Mouse (Mus musculus): ENCODE results near the gene Ttyh3. TPM values are rescaled to one million over a fixed set of nuclear protein-coding genes. Genes with fewer than 3 reads are reported as not detected.

Gene Ttyh3
- polyA plus RNA-seq, 1 experiment from 2014 or later = 34.1 TPM

GRCm38 (mm10) chr5:140672115-140672514 is 23.3 kb upstream of the Ttyh3 start:
- H3K4me3 ChIP-seq = no peak overlapping the region
- WGBS = 80% methylated on average over 6 of the region's 6 CpGs
- H3K27me3 ChIP-seq = no peaks in the 10 kb centered on the region
- H3K27ac ChIP-seq = no peak overlapping the region
- peaks cover 80% of the 10 kb centered on the region for H3K36me3 ChIP-seq
- H3K9ac ChIP-seq = no peak overlapping the region
- no peaks in the 10 kb centered on the region for H3K9me3 ChIP-seq
- H3K4me2 ChIP-seq = no peak overlapping the region
- H3K4me1 ChIP-seq = 0 out of 2 replicates have a peak, but pooled peaks cover 8% of the 10 kb centered on the region
- ATAC-seq (ENCODE audit: insufficient number of reproducible peaks, low FRiP score, low TSS enrichment, low read depth) = no peak

GRCm38 (mm10) chr5:140663621-140664180 is 14.9 kb upstream of the Ttyh3 start:
- H3K9ac ChIP-seq = no peak overlapping the region

DNA sequence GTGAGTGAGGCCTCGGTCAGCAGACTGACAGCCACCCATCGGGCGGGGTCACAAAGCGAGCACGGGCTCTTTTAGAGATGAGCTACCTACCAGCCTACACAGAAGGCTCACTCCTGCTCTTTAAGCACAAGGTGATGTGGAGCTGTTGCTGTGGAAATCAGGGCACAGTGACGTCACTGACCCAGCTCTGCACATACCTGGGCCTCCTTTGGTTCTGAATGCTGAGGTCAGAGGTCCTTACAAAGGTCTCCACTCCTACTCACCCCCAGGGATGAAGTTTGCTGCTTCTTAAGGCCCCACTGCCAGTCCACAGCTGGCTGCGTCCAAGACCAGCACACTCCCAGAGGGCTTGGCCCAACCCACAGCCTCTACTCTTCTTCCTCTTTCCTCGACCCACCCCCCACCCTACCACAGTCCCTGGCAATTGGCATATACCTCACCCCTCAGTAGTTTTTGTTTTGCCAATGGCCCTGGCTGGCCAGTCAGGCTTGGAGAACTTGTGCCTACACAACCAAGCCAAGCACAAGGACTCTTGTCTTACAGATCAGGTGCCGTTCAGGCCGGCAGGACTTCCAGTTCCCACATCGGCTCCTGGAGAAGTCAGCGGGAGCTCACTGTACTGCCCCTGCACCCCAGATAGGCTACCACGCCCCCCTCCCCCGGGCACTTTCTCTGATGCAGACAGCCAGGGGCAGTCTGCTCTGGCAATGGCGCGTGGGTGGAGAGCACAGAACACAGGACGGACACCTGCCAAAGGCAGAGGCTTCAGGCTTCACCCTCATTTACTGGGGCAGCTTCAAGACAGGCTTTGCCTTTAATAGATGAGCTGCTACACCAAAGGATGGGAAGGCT is 14.1 kb upstream of the Ttyh3 start:
- Histone ChIP-seq H3K4me1 (peaks cover 42% of the 10 kb centered on the region), H3K27ac (no peak overlapping the region), H3K4me3 (no peak overlapping the region), H3K36me3 (peaks cover 26% of the 10 kb centered on the region), H3K9me3 (no peaks in the 10 kb centered on the region), H3K9ac (no peak overlapping the region), H3K27me3 (no peaks in the 10 kb centered on the region), H3K4me2 (no peak overlapping the region)
- WGBS = 66% methylated on average over 17 of the region's 17 CpGs
- ATAC-seq (ENCODE audit: insufficient number of reproducible peaks, low FRiP score, low TSS enrichment, low read depth) = no peak

More at GRCm38 (mm10) chr5:140663621-140664180, 14.9 kb upstream of the Ttyh3 start:
- no peaks in the 10 kb centered on the region for H3K27me3 ChIP-seq
- no peak; the same call in 1 of the 2 replicates for ATAC-seq (ENCODE audit: insufficient number of reproducible peaks, low FRiP score, low TSS enrichment, low read depth)
- H3K9me3 ChIP-seq = no peaks in the 10 kb centered on the region
- H3K4me2 ChIP-seq = 0 out of 2 replicates have a peak overlapping the region, but pooled peaks have one; percentile 2
- no peak overlapping the region for H3K27ac ChIP-seq
- peaks cover 32% of the 10 kb centered on the region for H3K36me3 ChIP-seq
- H3K4me3 ChIP-seq = no peak overlapping the region
- H3K4me1 ChIP-seq = peaks cover 42% of the 10 kb centered on the region
- WGBS = 28% methylated on average over 7 of the region's 7 CpGs

DNA sequence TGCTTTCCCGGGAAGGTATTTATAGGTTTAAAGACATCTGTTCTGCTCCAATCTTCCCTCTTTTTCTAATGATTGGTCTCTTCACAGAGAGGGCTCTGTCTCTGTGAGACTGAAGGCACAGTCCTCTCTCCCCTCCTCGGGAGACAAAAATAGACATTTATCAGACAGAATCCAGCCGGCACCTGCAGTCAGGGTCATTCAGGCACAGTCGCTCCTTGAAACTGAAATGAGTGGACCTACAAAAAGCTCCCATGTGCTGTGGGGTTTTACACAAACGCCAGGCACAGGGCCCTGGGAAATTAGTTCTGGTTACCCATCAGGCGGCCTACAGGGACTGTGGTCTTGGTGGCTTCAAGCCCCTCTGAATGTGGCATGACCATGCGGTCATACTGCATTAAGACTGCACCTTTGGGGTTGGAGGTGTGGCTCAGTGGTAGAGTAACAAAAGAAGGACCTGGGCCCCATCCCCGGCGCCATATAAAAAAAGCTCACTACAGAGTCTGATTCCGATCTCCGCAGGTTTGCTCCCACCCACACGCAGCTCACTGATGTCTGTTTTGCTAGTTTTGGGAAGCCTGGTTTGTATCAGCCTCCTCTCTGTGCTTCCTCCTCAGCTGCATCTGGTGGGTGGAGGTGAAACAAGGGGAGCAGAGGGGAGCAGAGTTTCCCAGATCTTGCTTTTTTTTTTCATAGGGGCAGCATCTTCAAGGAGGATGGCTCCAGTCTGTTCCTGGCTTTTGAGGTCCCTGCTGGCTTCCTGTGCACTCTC is 13.2 kb upstream of the Ttyh3 start:
- no peak overlapping the region for H3K9ac ChIP-seq
- no peak overlapping the region for H3K4me2 ChIP-seq
- H3K27me3 ChIP-seq = no peaks in the 10 kb centered on the region
- H3K36me3 ChIP-seq = peaks cover 18% of the 10 kb centered on the region
- no peak overlapping the region for H3K27ac ChIP-seq
- H3K9me3 ChIP-seq = no peaks in the 10 kb centered on the region
- H3K4me3 ChIP-seq = no peak overlapping the region
- WGBS = 49% methylated on average over 12 of the region's 12 CpGs
- peaks cover 42% of the 10 kb centered on the region for H3K4me1 ChIP-seq
- no peak for ATAC-seq (ENCODE audit: insufficient number of reproducible peaks, low FRiP score, low TSS enrichment, low read depth)

- H3K9me3 ChIP-seq = no peaks in the 10 kb centered on the region
- no peak overlapping the region for H3K27ac ChIP-seq
- peaks cover 42% of the 10 kb centered on the region for H3K4me1 ChIP-seq
- H3K4me3 ChIP-seq = no peak overlapping the region
- H3K27me3 ChIP-seq = no peaks in the 10 kb centered on the region
- no peak for ATAC-seq (ENCODE audit: insufficient number of reproducible peaks, low FRiP score, low TSS enrichment, low read depth)
- WGBS = 46% methylated on average over 8 of the region's 8 CpGs
- no peak overlapping the region for H3K4me2 ChIP-seq
- H3K36me3 ChIP-seq = peaks cover 16% of the 10 kb centered on the region; the same call in 1 of the 2 replicates
- no peak overlapping the region for H3K9ac ChIP-seq
Measured at GRCm38 (mm10) chr5:140661427-140661826, 12.6 kb upstream of the Ttyh3 start.

DNA sequence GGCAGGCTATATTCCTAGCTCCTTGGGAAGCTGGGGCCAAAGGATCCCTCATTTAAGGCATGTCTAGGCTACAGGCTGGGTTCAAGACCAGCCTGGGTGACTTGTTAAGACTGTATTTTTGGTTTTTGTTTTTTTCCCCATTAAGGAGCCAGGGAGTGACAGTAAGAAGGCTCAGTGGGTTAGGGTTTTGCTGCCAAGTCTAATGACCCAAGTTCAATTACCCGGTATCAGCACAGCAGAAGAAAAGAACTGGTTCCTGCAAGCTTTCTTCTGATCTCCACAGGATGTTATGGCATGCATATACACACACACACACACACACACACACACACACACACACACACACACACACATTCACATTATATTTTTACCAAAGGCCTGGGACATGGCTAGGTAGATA is 11.6 kb upstream of the Ttyh3 start:
- WGBS = 70% methylated on average over 1 of the region's 1 CpGs
- H3K4me1 ChIP-seq = peaks cover 42% of the 10 kb centered on the region
- H3K27me3 ChIP-seq = no peaks in the 10 kb centered on the region
- H3K4me3 ChIP-seq = no peak overlapping the region
- no peak for ATAC-seq (ENCODE audit: insufficient number of reproducible peaks, low FRiP score, low TSS enrichment, low read depth)
- H3K9ac ChIP-seq = no peak overlapping the region
- H3K4me2 ChIP-seq = no peak overlapping the region
- peaks cover 7% of the 10 kb centered on the region; the same call in 1 of the 2 replicates for H3K36me3 ChIP-seq
- H3K9me3 ChIP-seq = no peaks in the 10 kb centered on the region
- H3K27ac ChIP-seq = no peak overlapping the region

GRCm38 (mm10) chr5:140659607-140660272 is 10.9 kb upstream of the Ttyh3 start:
- H3K4me3 ChIP-seq = no peak overlapping the region
- no peaks in the 10 kb centered on the region for H3K9me3 ChIP-seq
- H3K36me3 ChIP-seq = peaks cover under 1% of the 10 kb centered on the region; the same call in 1 of the 2 replicates
- 0 out of 2 replicates have a peak overlapping the region, but pooled peaks have one; percentile 0 for H3K4me2 ChIP-seq
- ATAC-seq (ENCODE audit: insufficient number of reproducible peaks, low FRiP score, low TSS enrichment, low read depth) = no peak
- no peak overlapping the region for H3K9ac ChIP-seq
- WGBS = 36% methylated on average over 16 of the region's 16 CpGs
- H3K4me1 ChIP-seq = peaks cover 42% of the 10 kb centered on the region
- H3K27me3 ChIP-seq = no peaks in the 10 kb centered on the region
- H3K27ac ChIP-seq = no peak overlapping the region

- H3K36me3 ChIP-seq = no peaks in the 10 kb centered on the region
- no peak for ATAC-seq (ENCODE audit: insufficient number of reproducible peaks, low FRiP score, low TSS enrichment, low read depth)
- 75% methylated on average over 15 of the region's 15 CpGs for WGBS
- no peaks in the 10 kb centered on the region for H3K9me3 ChIP-seq
- no peaks in the 10 kb centered on the region for H3K27me3 ChIP-seq
- no peak overlapping the region for H3K4me2 ChIP-seq
- peaks cover 13% of the 10 kb centered on the region for H3K4me1 ChIP-seq
- H3K27ac ChIP-seq = no peak overlapping the region
- no peak overlapping the region for H3K9ac ChIP-seq
- no peak overlapping the region for H3K4me3 ChIP-seq
Measured at GRCm38 (mm10) chr5:140654096-140654845, 5.4 kb upstream of the Ttyh3 start.

- Histone ChIP-seq H3K27me3 (no peaks in the 10 kb centered on the region), H3K4me3 (no peak overlapping the region), H3K4me2 (no peak overlapping the region), H3K9me3 (no peaks in the 10 kb centered on the region), H3K27ac (peak overlapping the region; percentile 38; the same call in 1 of the 2 replicates), H3K4me1 (peaks cover 20% of the 10 kb centered on the region), H3K9ac (no peak overlapping the region), H3K36me3 (no peaks in the 10 kb centered on the region)
- WGBS = 55% methylated on average over 7 of the region's 7 CpGs
- no peak for ATAC-seq (ENCODE audit: insufficient number of reproducible peaks, low FRiP score, low TSS enrichment, low read depth)
Measured at GRCm38 (mm10) chr5:140652587-140652986, 3.8 kb upstream of the Ttyh3 start.

DNA sequence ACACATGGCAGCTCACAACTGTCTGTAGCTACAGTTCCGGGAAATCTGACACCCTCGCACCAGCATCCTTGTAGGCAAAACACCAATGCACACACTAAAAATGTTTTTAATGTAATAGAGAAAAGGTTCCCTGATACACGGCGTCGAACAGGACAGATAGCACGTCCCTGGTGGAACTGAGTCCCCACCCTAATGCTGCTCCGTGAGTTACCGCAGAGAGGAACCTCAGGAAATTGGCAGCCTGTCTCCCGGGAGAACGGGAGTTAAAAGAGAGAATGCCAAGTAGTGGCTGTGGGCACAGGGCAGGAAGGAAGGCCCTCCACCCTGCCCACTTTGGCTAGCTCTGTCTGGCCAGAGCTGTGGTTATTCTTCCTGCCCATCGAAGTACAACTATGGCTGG is 2.4 kb upstream of the Ttyh3 start:
- WGBS = 79% methylated on average over 11 of the region's 11 CpGs
- Histone ChIP-seq H3K27ac (no peak overlapping the region), H3K4me3 (no peak overlapping the region), H3K4me1 (peaks cover 33% of the 10 kb centered on the region), H3K36me3 (no peaks in the 10 kb centered on the region), H3K9me3 (no peaks in the 10 kb centered on the region), H3K4me2 (no peak overlapping the region), H3K27me3 (no peaks in the 10 kb centered on the region), H3K9ac (no peak overlapping the region)
- ATAC-seq (ENCODE audit: insufficient number of reproducible peaks, low FRiP score, low TSS enrichment, low read depth) = no peak

GRCm38 (mm10) chr5:140649881-140650414 is 1.1 kb upstream of the Ttyh3 start:
- no peak overlapping the region for H3K4me2 ChIP-seq
- WGBS = 54% methylated on average over 7 of the region's 7 CpGs
- no peak overlapping the region for H3K9ac ChIP-seq
- no peaks in the 10 kb centered on the region for H3K27me3 ChIP-seq
- no peak for ATAC-seq (ENCODE audit: insufficient number of reproducible peaks, low FRiP score, low TSS enrichment, low read depth)
- no peak overlapping the region for H3K4me3 ChIP-seq
- H3K4me1 ChIP-seq = peaks cover 45% of the 10 kb centered on the region
- H3K27ac ChIP-seq = no peak overlapping the region
- H3K9me3 ChIP-seq = no peaks in the 10 kb centered on the region
- H3K36me3 ChIP-seq = 0 out of 2 replicates have a peak, but pooled peaks cover 3% of the 10 kb centered on the region
